Mouse (Mus musculus): ENCODE results near the gene Scly.

Gene Scly

DNA sequence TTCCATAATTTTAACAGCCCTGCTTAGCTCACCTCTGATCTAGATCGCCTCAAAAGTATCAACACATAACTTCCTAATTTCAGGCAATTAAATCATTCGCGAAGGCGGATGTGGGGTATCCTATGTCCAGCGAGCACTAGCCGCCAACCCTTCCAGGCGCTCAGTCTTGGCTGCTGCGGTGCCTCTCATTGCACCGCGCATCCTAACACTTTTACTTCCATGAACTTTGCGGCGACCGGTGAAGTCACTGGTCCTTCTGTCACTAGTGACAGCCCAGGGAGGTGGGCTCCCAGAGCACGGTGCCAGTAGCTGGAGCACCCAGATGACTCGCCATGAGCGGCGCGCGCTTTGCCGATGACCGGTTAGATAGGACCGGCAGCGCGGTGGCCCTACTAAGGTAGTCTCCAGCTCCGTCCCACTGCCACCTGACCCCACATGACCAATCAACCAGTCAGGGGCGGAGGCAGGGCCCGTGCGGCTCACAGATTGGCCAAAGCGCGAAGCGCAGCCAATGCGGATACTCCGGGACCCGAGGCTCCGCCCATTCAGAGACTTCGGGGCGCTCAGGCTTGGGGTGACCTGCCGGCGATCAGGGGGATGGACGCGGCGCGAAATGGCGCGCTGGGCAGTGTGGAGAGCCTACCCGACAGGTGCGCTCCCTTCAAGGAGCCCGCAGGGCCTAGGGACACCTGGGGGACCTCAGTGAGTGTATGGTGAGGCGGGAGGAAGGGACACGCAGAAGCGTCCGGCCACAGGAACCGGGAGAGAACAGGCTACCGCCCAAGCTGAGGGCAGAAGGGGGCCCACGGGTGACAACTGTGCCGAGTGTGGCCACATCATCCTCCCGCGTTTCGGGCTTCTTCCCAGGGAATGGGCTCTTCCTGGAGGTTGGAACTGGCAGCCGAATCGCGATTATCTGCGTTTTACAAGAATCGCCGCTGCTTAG is at the start of gene Scly:
TSS of gene Scly (plus strand) at position 540 of the 946 bp plus-strand sequence.
- peak; percentile 96 to 97 for DNase-seq

DNA sequence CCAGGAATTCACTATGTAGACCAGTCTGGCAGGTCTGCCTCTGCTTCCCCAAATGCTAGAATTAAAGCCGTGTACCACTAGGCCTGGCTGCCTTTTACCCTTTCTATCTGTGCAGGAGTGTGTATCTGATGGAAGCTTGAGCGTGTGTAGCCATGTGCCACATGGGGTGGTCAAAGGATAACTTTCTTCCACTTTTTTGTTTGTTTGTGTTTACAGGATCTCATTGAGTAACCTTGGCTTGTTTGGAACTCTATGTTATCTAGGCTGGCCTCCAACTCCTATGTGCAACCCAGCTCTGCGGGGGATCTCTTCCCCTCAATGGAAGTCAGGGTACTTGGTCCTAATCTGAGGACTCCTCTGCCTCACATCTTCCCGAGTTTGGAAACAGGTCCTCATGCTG is 49.2 kb upstream of the Scly start:
- DNase-seq = no peak

GRCm38 (mm10) chr1:91249564-91250414 is 48.3 kb upstream of the Scly start, which contains the start of gene Ube2f:
Gene Ube2f, plus strand, starts transcription at chr1:91250304.
- DNase-seq = peak; percentile 96

GRCm38 (mm10) chr1:91250415-91251147 is 47.6 kb upstream of the Scly start:
- peak; percentile 24 to 33 for DNase-seq

GRCm38 (mm10) chr1:91251148-91251650 is 46.9 kb upstream of the Scly start:
- peak in 1 of 2 experiments; percentile 28 for DNase-seq

GRCm38 (mm10) chr1:91251927-91252326 is 46.2 kb upstream of the Scly start:
- DNase-seq = no peak

- DNase-seq = peak in 1 of 2 experiments; percentile 49
These were observed 40.2 kb upstream of the Scly start for GRCm38 (mm10) chr1:91257918-91258317.

DNA sequence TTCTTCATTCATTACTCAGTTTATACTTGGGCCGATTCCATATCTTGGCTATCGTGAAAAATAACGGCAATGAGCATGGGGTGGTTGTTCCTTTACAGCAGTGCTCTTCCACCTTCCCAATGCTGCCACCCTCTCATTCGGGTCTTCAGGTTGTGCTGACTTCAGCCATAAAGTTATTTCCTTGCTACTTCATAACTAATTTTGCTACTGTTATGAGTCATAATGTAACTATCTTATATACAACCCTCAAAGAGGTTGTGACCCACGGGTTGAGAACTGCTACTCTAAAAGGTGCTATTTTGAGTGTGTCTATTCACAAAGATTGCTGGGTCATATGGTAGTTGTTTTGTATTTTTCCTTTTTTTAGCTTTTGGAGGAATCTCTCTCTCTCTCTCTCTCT is 38.3 kb upstream of the Scly start:
- DNase-seq = no peak

GRCm38 (mm10) chr1:91262508-91262907 is 35.6 kb upstream of the Scly start:
- DNase-seq = no peak

GRCm38 (mm10) chr1:91272260-91272659 is 25.9 kb upstream of the Scly start:
- DNase-seq = no peak

DNA sequence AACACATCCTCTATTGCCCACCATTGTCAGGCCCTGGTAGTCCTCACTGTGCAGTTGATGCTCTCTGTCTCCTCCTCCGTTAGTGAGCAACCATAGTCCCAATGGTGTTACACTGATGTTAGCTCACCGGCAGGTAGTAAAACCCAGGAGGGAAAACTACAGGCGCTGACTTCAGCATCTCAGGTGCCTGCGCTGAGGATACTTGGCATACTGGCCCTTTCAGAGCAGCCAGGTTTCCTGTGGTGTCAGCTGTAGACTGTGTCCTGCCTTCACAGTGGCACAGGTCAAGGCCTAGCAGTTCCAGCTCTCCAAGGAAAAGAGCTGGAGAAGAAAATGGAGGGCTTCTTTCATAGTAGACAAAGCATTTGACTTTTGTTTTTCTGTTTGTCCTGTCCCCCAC is 21.6 kb upstream of the Scly start:
- no peak for DNase-seq

GRCm38 (mm10) chr1:91277480-91277879 is 20.7 kb upstream of the Scly start:
- DNase-seq = no peak

GRCm38 (mm10) chr1:91278410-91279119 is 19.6 kb upstream of the Scly start:
- no peak for DNase-seq

DNA sequence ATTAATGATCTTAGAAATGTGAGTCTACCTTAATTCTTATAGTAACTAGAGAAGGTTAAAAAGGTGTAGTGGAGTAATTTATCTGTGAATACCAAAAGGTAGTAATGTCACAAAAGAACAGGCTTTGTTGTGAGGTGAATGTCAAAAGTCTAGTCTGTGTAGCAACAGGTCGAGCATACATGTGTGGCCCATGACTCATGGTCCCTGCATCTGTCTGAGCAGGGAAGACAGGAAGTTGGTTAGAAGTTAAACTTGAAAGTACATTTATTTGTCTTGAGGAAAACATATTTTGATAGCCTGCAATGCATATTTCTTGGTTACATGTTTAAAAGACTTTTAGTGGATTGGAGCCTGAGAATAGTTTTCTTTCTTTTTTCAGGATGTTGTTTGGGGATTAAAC is 19.0 kb upstream of the Scly start:
- no peak for DNase-seq

DNA sequence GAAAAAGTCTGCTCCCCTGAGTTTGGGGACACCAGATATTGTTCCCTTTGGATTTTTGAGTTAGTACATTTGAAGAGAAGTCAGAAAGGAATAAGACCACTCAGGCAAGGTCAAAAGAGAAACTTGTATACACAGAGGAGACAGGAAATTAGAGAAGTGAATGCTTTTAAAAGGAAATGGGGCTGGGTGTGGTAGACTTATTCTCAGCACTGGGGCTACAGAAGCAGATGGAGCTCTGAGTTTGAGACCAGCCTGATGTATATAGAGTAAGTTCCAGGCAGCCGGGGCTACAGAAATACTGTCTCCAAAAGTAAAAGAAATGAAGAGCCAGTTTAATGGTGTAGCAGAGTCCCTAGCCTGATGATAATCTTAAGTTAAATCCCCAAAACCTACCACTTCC is 15.6 kb upstream of the Scly start:
- DNase-seq = no peak

DNA sequence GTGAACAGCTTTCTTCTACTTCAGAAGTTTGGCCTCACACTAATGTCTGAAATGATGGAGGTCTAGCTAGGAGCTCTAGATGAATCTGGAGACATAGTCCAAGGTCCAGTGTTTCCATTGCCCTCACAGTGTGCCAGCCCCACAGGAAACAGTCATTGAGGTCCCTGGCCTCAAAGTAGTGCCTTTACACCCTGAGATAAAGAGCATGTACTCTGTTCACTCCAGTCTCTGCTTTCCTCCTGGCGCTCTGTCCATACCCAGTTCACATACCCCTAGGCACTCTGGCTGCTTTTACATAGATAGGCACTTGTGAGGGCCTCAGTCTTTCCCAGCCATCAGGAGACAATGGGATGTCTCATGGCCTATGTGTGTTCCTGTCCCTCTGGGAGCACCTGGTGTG is 8.8 kb upstream of the Scly start:
- no peak for DNase-seq

- DNase-seq = no peak
These were observed 5.9 kb upstream of the Scly start for GRCm38 (mm10) chr1:91292101-91292825.

DNA sequence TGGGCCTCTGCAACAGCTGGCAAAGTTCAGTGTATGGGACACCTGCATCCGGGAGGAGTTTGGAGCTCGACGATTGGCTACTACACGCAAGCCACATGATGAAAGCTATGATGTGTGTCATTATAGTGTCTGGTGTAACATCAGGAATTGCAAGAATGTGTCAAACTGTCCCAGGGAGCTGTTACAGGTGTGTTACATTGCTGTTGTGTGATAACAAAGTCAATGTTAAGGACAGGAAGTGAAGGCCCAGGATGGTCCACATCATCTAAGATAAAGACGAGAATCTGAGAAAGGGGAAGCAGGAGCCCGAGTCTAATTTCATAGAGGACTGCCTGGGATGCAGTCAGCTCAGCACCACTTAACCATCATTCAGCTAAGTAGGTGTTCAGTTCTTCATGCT is 2.6 kb upstream of the Scly start:
- no peak for DNase-seq

- DNase-seq = no peak
These were observed 1.0 kb downstream of the Scly start for GRCm38 (mm10) chr1:91299026-91299706.

GRCm38 (mm10) chr1:91299707-91300426 is 1.7 kb downstream of the Scly start:
- peak; percentile 28 to 50 for DNase-seq

All from lung, adult 18-20 months (tissue).